Mouse (Mus musculus): Measurements from ENCODE around the gene Spo11.
A peak's percentile ranks its signal among the peaks of the same experiment; 100 is the strongest.

DNA sequence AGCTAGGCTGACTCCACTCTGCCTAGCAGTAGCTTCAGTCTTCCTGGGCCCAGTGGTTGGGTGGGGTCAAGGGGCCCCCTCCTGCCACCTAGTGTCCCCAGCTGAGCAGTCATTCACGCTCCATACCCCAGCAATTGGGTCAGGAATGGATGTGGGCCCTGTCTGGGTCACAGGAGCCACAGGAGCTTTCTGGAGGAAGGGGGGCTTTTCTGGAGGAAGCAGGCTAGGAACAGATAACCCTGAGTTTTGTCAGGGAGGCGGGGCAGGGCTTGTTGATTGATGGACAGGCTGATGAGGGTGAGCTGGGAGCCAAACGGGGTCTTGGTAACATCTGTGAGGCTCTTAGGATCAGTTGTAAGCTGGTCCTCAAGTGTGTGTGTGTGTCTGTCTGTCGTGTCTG is 59.1 kb downstream of the Spo11 start:
- TF ChIP-seq CTCF (IDR thresholded peaks at IDR 0.05; ENCODE audit: low read depth): peak; percentile 47
- no peak for TF ChIP-seq EP300 (IDR thresholded peaks at IDR 0.05; ENCODE audit: low read depth)
